Mouse (Mus musculus) CH12.LX (cell line): ENCODE data around the gene Chrm4. TPM values are rescaled to one million over a fixed set of nuclear protein-coding genes. Genes with fewer than 3 reads are reported as not detected.

Experiments
- DNase-seq: peaks from one replicate; pipeline ENCODE4 v3.0.0-alpha.2; 2013; ENCODE audit errors: extremely low read depth
- H3K27ac ChIP-seq: 2 replicates; pipeline ENCODE4 v1.5.1; 2012; ENCODE audit warnings: low read depth, mild to moderate bottlenecking, control low read depth, moderate library complexity; ENCODE audit not compliant: insufficient read depth
- H3K27me3 ChIP-seq: replicated peaks from 2 replicates; pipeline ENCODE3; 2012; ENCODE audit warnings: inconsistent platforms
- H3K36me3 ChIP-seq, 2 experiments: replicated peaks in 1 of 2; 2 replicates each; pipeline versions ENCODE3 to v1.6.1; 2012; ENCODE audit warnings: inconsistent platforms in 1 of 2, low read length in 1 of 2, mild to moderate bottlenecking in 1 of 2, mixed read lengths in 1 of 2, moderate library complexity in 1 of 2; ENCODE audit not compliant: control insufficient read depth in 1 of 2, insufficient read depth in 1 of 2
- H3K4me1 ChIP-seq, 2 experiments: 2 replicates each; pipeline ENCODE4 v1.6.1; 2012; ENCODE audit warnings: inconsistent platforms in 1 of 2, moderate library complexity in 1 of 2; ENCODE audit not compliant: insufficient read depth in 2 of 2, control insufficient read depth in 1 of 2
- H3K4me2 ChIP-seq: 2 replicates; pipeline ENCODE4 v1.6.1; 2012; ENCODE audit warnings: low read depth, mild to moderate bottlenecking, control low read depth; ENCODE audit not compliant: poor library complexity, insufficient read depth, severe bottlenecking
- H3K4me3 ChIP-seq, 3 experiments: fragments of 150-350 bp in 1 of 3; sonication (generic) in 1 of 3; replicated peaks in 1 of 3; 2 replicates each; pipeline versions ENCODE3 to v1.5.1; 2011 to 2012; ENCODE audit warnings: low read depth in 2 of 3, low read length in 2 of 3, mild to moderate bottlenecking in 2 of 3, moderate library complexity in 2 of 3, control low read depth in 1 of 3, improper control_type of control experiment in 1 of 3, inconsistent platforms in 1 of 3, mixed read lengths in 1 of 3; ENCODE audit not compliant: poor library complexity in 1 of 3
- H3K79me2 ChIP-seq: replicated peaks from 2 replicates; pipeline ENCODE4 v1.6.1; 2012; ENCODE audit warnings: mild to moderate bottlenecking, moderate library complexity; ENCODE audit not compliant: control insufficient read depth, poor library complexity, insufficient read depth, severe bottlenecking; ENCODE audit errors: extremely low read depth
- H3K9ac ChIP-seq: 2 replicates; pipeline ENCODE4 v1.6.1; 2012; ENCODE audit warnings: low read depth, mild to moderate bottlenecking, control low read depth, moderate library complexity; ENCODE audit not compliant: insufficient read depth
- H3K9me3 ChIP-seq: replicated peaks from 2 replicates; pipeline ENCODE3; 2012; ENCODE audit warnings: low read length, inconsistent platforms, mixed read lengths
- CHD1 ChIP-seq: IDR thresholded peaks from 2 replicates; pipeline ENCODE4 v1.6.1; 2012; ENCODE audit warnings: low read depth, low read length, improper control_type of control experiment, inconsistent platforms
- CTCF ChIP-seq, 2 experiments: IDR thresholded peaks in 1 of 2; conservative IDR thresholded peaks in 1 of 2; 2 replicates each; pipeline ENCODE4 v1.5.1; 2011 to 2012; ENCODE audit warnings: low read depth in 2 of 2, low read length in 2 of 2, improper control_type of control experiment in 1 of 2, inconsistent platforms in 1 of 2, mild to moderate bottlenecking in 1 of 2, moderate library complexity in 1 of 2
- ELF1 ChIP-seq: IDR thresholded peaks from 2 replicates; pipeline ENCODE4 v1.6.1; 2014; ENCODE audit warnings: low read depth, mild to moderate bottlenecking, inconsistent platforms, low read length, improper control_type of control experiment
- ETS1 ChIP-seq: conservative IDR thresholded peaks from 2 replicates; pipeline ENCODE4 v1.6.1; 2012; ENCODE audit warnings: low read depth, mild to moderate bottlenecking, inconsistent platforms, low read length, improper control_type of control experiment, moderate library complexity
- GABPA ChIP-seq: IDR thresholded peaks from 2 replicates; pipeline ENCODE4 v1.6.1; 2012; ENCODE audit warnings: low read depth, low read length, improper control_type of control experiment, inconsistent platforms; ENCODE audit not compliant: insufficient replicate concordance
- IRF4 ChIP-seq: IDR thresholded peaks from 2 replicates; pipeline ENCODE4 v1.6.1; 2014; ENCODE audit warnings: low read depth, mild to moderate bottlenecking, inconsistent platforms, low read length, improper control_type of control experiment
- JUN ChIP-seq: IDR thresholded peaks from 2 replicates; pipeline ENCODE4 v1.6.1; 2011; ENCODE audit warnings: low read depth, mild to moderate bottlenecking, low read length, improper control_type of control experiment, moderate library complexity; ENCODE audit not compliant: insufficient read depth
- MAX ChIP-seq: IDR thresholded peaks from 2 replicates; pipeline ENCODE4 v1.6.1; 2011; ENCODE audit warnings: low read length, improper control_type of control experiment
- MEF2A ChIP-seq: IDR thresholded peaks from 2 replicates; pipeline ENCODE4 v1.6.1; 2014; ENCODE audit warnings: low read depth, mild to moderate bottlenecking, inconsistent platforms, low read length, improper control_type of control experiment, borderline replicate concordance
- MXI1 ChIP-seq: IDR thresholded peaks from 2 replicates; pipeline ENCODE4 v1.6.1; 2011; ENCODE audit warnings: mild to moderate bottlenecking, low read depth, low read length, improper control_type of control experiment
- NRF1 ChIP-seq: IDR thresholded peaks from 2 replicates; pipeline ENCODE4 v1.6.1; 2014; ENCODE audit warnings: low read depth, mild to moderate bottlenecking, inconsistent platforms, low read length, improper control_type of control experiment, moderate library complexity
- RCOR1 ChIP-seq: conservative IDR thresholded peaks from 2 replicates; pipeline ENCODE4 v1.6.1; 2012; ENCODE audit warnings: low read depth, mild to moderate bottlenecking, inconsistent platforms, low read length, improper control_type of control experiment
- SMC3 ChIP-seq: IDR thresholded peaks from 2 replicates; pipeline ENCODE4 v1.6.1; 2011; ENCODE audit warnings: low read depth, low read length, improper control_type of control experiment
- TBP ChIP-seq: conservative IDR thresholded peaks from 2 replicates; pipeline ENCODE4 v1.6.1; 2011; ENCODE audit warnings: low read depth, low read length, improper control_type of control experiment
- TCF12 ChIP-seq: IDR thresholded peaks from 2 replicates; pipeline ENCODE4 v1.6.1; 2014; ENCODE audit warnings: low read depth, mild to moderate bottlenecking, inconsistent platforms, low read length, improper control_type of control experiment
- USF2 ChIP-seq: conservative IDR thresholded peaks from 2 replicates; pipeline ENCODE4 v1.6.1; 2011; ENCODE audit warnings: low read depth, low read length, improper control_type of control experiment
- ZC3H11A ChIP-seq: IDR thresholded peaks from 2 replicates; pipeline ENCODE4 v1.6.1; 2012; ENCODE audit warnings: low read depth, mild to moderate bottlenecking, inconsistent platforms, low read length, improper control_type of control experiment
- ZKSCAN1 ChIP-seq: IDR thresholded peaks from 2 replicates; pipeline ENCODE4 v1.6.1; 2012; ENCODE audit warnings: low read depth, inconsistent platforms, low read length, improper control_type of control experiment, borderline replicate concordance
- ZMIZ1 ChIP-seq: IDR thresholded peaks from 2 replicates; pipeline ENCODE4 v1.6.1; 2012; ENCODE audit warnings: low read depth, mild to moderate bottlenecking, inconsistent platforms, low read length, improper control_type of control experiment
- dilution Hi-C: fragments of 300-500 bp; cut with MboI; formaldehyde crosslinking; loops from 2 replicates; pipeline ENCODE4 v1.14.3; 2020; ENCODE audit warnings: low sequenced_read_pairs; ENCODE audit not compliant: extremely low pct_unique_long_range_greater_than_20kb, extremely low pct_ligation_motif_present
- in situ Hi-C: fragments of 300-500 bp; cut with MboI; formaldehyde crosslinking; loops from 3 replicates; pipeline ENCODE4 v1.14.3; 2019; ENCODE audit warnings: low sequenced_read_pairs, low pct_ligation_motif_present, low pct_unique_long_range_greater_than_20kb, mixed read lengths
- polyA plus RNA-seq: library from polyadenylated mRNA; unstranded; fragments of >175 nt; gene quantifications from 2 replicates; pipeline ENCODE4 v1.2.1, GENCODE M21; 2012; ENCODE audit warnings: low read depth; ENCODE audit not compliant: insufficient read length
- total RNA-seq, 2 experiments: library from RNA; depleted of rRNA; stranded (reverse); fragments of 300-350 nt in 1 of 2; fragments of >200 nt in 1 of 2; gene quantifications; 2 replicates each; pipeline ENCODE4 v1.2.3; 2012 to 2014

Chrm4 gene
- total and polyA plus RNA-seq, 3 experiments: 10.0 to 15.1 (median 14.4) TPM

DNA sequence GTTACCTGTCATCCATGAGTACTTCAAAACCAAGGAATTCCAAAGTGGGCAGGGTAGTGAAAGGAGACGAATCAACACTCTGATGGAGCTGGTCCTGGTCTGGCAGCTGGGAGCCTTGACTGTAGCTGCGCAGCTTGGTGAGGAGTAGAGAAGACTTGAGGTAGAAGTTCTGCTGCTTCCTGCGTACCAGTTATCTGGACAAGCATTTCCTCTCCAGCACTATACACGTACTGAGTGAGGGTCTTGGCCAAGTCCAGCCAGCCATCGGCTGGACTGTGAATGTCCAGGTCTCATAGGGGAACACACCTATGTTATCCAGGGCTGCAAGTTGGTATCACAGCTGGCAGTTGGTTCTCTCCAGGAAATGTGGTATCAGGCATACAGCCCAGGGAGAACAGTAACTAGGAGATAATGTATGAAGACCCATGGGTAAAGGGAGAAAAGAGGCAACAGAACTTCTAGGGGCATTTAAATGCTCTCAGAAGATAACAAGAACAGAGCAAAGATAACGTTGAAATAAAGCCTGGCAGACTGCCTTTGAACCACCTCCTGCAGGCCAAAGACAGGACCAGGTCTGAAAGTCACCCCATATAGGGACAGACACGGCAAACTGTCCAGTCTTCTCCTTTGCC, 10.6 kb upstream of the Chrm4 start:
- TF ChIP-seq JUN: no peak
- TF ChIP-seq NRF1: no peak
- no peak for TF ChIP-seq IRF4
- no peak for TF ChIP-seq CTCF (conservative IDR thresholded peaks at IDR 0.05 in 1 of 2, IDR thresholded peaks at IDR 0.05 in 1 of 2; ENCODE audit: low read depth in 2 of 2, low read length in 2 of 2)
- no peak for TF ChIP-seq ZMIZ1
- TF ChIP-seq TBP: no peak
- Histone ChIP-seq H3K27me3 (no peaks in the 10 kb centered on the region), H3K9me3 (no peaks in the 10 kb centered on the region), H3K27ac (no peak overlapping the region), H3K36me3 (peaks cover 50 to 87% of the 10 kb centered on the region in 2 experiments), H3K4me1 (peaks cover 3 to 4% of the 10 kb centered on the region in 2 experiments; a peak in 3 of 4 replicates), H3K4me3 (no peak overlapping the region), H3K79me2 (no peaks in the 10 kb centered on the region), H3K4me2 (no peak overlapping the region), H3K9ac (no peak overlapping the region)
- no peak for DNase-seq
- dilution Hi-C loops (no loop called here), in situ Hi-C loops (no loop called here)

DNA sequence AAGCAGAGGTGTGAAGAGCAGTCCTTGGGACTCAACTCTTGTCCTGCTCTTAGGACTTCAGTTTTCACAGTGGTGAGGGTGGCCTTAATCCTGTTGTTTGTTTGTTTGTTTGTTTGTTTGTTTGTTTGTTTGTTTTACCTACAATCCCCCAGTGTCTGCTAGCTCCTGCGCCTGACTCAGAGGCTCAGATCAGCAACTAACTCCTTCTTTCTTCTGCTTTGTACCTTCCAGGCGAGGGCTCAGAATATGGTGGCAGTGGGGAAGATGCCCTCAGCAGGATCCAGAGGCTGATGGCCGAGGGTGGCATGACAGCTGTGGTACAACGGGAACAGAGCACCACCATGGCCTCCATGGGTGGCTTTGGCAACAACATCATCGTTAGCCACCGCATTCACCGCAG, 10.0 kb upstream of the Chrm4 start:
- H3K4me2 ChIP-seq: no peak overlapping the region
- no peaks in the 10 kb centered on the region for H3K27me3 ChIP-seq
- no peaks in the 10 kb centered on the region for H3K79me2 ChIP-seq
- dilution Hi-C loops (no loop called here), in situ Hi-C loops (no loop called here)
- peaks cover 43 to 80% of the 10 kb centered on the region in 2 experiments for H3K36me3 ChIP-seq
- H3K4me3 ChIP-seq: no peak overlapping the region
- H3K9me3 ChIP-seq: no peaks in the 10 kb centered on the region
- H3K4me1 ChIP-seq: peaks cover 5 to 6% of the 10 kb centered on the region in 2 experiments; a peak in 3 of 4 replicates
- DNase-seq: no peak
- H3K9ac ChIP-seq: no peak overlapping the region
- TF ChIP-seq RCOR1: no peak
- TF ChIP-seq ZKSCAN1: no peak
- TF ChIP-seq ELF1: no peak
- no peak for TF ChIP-seq JUN
- no peak for TF ChIP-seq TCF12
- TF ChIP-seq CHD1: no peak
- TF ChIP-seq USF2: no peak
- TF ChIP-seq ETS1: no peak
- TF ChIP-seq MAX: no peak
- TF ChIP-seq MEF2A: no peak
- TF ChIP-seq GABPA: no peak
- TF ChIP-seq MXI1: no peak
- no peak for TF ChIP-seq ZC3H11A
- TF ChIP-seq SMC3: no peak
- no peak for TF ChIP-seq IRF4
- TF ChIP-seq, all 38 proteins: peak for 0
- no peak overlapping the region for H3K27ac ChIP-seq
